Mouse (Mus musculus): ENCODE measurements around the gene Ick.
"Not testable (repeated sequence)": the region's sequence is repeated elsewhere in the genome, so short reads cannot be mapped to it uniquely, and the experiment has no call there.

The Ick gene

DNA sequence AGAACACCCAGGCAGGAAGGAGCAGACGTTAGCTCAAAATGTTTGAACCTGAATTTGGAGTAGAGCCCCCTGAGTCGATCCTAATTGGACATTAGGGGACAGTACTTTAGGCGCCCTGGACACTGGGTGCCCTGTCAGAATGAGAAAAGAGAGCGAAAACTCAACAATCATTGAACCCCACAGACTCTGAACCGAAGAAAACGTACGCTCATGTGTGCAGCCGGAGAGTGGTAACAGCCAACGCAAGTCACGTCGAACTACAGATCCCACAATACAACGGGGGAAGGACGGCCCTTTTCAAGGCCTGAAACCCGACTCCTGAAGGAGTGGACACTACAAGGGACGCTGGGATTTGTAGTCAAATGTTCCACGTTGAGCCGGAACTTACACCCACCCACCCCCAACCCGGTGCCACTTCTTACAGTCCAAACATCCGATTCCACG, at the start of gene Ick, which contains the start of gene Fbxo9:
TSS of gene Ick (plus strand) at position 397 of the 444 bp plus-strand sequence.
TSS of gene Fbxo9 (minus strand) at position 270 of the 444 bp plus-strand sequence.
- DNase-seq (ENCODE audit: low read depth, low spot score) = peak; percentile 93

DNA sequence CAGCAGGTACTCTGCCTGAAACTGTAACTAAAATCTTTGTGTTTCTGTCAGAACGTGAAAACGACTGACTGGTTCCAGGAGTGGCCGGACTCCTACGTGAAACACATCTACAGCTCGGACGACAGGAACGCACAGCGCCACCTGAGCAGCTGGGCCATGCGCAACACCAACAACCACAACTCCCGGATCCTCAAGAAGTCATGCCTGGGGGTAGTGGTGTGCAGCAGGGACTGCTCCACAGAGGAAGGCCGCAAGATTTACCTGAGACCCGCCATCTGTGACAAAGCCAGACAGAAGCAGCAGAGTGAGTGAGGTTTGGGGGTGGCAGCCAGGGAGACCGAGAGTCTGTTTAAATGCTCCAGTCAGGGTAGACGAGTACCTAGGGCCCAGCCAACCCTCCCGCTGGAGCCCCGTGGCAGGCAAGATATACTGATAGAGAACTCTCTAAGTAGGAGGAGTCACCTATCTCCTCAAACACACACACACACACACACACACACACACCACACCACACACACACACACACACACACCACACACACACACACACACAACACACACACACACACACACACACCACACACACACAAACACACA, 49.4 kb upstream of the Ick start:
- no peak for DNase-seq (ENCODE audit: low read depth, low spot score)

DNA sequence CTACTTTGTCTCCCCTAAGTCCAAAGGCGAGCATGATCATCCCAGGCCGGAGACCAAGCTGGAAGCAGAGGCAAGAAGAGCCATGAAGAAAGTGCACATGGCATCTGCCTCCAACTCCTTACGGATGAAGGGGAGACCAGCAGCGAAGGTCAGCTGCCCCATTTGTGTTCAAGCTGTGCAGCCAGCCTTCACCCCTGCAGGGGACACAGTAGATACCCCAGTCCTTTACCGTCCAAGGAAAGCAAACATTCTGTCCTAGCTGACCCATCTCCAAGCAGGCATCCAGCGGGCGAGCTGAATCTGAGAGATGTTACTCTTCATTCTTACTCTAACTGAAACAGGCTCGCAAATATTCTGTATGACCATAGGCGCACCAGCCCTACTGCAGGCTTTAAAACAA, 46.6 kb upstream of the Ick start:
- no peak for DNase-seq (ENCODE audit: low read depth, low spot score)

DNA sequence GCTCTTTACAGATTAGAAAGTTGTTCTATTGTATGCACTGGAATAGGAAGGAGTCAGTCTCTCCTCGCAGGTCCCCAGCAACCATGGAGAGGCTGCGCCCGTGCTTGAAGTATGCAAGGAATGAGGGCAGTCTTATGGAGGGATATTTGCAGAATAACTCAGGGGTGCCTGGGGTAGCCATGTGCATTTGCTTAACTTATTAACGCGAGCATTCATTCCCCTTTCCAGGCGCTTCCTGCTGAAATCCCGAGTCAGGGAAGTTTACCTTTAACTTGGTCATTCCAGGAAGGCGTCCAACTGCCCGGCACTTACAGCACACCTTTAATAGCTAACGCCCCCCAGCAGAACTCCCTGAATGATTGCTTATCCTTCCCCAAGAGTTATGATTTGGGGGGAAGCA, 44.9 kb upstream of the Ick start:
- DNase-seq (ENCODE audit: low read depth, low spot score) = no peak

DNA sequence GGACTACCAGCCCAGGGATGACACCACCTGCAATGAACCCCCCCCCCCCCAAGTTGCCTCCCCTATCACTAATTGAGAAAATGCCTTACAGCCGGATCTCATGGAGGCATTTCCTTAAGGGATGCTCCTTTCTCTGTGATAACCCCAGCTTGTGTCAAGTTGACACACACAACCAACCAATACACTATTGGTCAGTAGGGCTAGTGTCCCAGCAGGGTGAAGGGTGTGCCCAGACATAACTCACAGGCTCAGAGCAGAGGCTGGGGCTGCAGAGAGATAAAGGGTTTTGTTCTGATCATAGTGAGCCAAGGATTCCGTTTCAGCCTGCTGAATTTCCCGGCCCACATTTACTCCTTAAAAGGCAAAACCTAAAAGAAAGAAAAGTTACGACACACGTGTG, 38.5 kb upstream of the Ick start:
- no peak for DNase-seq (ENCODE audit: low read depth, low spot score)

DNA sequence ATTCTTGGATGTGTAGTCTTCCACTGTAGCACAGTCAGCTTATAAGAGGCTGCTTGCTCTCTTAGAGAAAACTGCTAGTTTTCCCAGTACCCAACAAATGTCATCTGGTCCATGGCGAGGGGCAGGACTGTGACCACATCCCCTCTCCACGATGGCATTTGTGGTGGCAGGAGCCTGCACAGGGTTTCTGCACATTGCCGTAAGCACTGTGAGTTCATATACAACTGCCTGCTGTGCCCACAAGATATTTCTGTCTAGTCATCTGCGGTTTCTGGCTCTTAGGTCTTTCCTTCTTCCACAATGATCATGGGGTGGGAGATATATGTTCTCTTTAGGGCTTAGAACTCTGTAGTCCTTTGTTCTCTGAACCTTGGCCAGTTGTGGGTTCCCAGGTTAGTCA, 37.4 kb upstream of the Ick start:
- no peak for DNase-seq (ENCODE audit: low read depth, low spot score)

DNA sequence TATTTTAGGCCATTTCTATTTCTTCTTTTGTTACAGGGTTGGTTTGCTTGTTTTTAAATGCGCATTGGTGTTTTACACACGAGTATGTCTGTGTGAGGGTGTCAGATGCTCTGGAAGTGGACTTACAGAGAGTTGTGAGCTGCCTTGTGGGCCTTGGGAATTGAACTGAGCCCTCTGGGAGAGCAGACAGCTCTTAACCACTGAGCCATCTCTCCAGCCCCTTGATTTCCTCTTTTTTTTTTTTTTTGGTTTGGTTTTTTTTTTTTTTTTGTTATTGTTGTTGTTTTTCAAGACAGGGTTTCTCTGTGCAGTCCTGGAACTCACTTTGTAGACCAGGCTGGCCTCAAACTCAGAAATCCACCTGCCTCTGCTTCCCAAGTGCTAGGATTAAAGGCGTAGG, 35.7 kb upstream of the Ick start:
- not testable (repeated sequence) for DNase-seq (ENCODE audit: low read depth, low spot score)

DNA sequence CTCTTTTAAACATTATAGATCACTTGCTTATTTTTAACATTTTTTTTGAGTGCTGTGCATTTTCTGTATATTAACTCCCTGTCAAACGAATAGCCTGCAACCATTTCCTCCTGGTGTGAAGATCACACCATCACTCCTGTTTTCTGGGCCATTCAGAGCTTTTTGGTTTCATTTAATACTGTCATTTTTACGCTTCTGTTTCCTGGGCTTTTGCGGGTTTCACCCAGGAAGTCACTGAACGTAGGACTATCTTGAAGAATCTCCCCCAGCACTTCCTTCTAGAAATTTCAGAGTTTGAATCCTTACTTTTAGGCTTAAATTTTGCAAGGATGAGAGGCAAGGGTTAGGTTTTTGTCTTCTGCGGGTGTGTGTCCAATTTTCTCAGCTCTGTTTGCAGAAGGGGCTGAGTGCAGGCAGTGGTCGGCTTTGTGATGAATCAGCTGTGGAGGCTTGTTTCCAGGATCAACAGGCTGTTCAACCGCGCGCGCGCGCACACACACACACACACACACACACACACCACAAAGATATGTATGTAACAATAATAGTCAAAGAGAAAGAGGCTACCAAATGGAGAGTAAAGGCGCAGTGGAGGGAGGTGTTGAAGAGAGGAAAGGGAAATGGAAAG, 35.2 kb upstream of the Ick start:
- DNase-seq (ENCODE audit: low read depth, low spot score) = no peak

DNA sequence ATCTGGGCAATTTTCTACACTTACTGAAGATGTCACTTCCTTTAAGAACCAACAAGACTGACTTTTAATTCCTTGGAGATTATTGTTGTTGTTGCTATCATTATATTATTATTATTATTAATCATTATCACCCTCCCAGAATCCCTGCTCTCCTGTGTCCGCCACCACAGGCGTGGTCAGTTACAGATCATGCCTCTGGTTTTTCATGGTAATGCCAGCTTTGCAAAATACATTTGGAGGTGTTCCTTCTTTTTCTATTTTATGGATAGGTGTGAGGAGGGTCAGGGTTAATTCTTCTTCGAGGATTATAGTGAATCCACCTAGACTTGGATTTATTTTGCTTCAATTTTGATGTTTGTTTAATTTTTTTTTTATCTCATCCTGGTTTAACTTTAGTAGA, 33.7 kb upstream of the Ick start:
- DNase-seq (ENCODE audit: low read depth, low spot score) = no peak

DNA sequence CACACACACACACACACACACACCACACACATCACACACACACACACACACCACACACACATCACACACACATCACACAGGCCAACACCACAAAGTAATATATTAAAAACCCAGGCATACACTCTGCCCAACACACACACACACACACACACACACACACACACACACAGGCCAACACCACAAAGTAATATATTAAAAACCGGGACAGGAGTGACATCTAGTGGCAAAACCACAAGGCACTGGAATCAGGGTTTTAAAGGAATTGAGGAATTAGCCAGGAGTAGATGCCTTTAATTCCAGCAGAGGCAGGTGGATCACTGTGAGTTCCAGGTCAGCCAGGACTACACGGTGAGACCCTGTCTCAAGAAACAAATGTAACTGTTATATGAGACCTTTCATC, 30.8 kb upstream of the Ick start:
- no peak for DNase-seq (ENCODE audit: low read depth, low spot score)

DNA sequence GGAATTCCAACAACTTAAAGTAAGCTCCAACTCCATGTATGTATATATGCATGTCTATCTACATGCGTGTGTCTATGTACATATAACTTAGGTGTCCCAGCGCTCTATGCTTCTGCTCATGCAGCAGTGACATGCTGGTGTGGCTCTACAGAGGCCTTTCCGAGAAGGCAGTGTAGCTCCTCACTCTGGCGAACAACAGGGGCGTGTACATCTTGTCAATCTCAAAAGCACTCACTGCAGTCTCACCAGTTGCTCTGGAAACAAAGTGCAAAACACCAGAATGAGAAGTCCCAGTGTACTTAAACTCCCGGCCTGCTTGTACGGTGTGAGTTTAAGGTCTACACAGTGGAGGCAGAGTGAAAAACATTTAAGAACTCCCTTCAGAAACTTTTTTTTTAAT, 27.2 kb upstream of the Ick start:
- no peak for DNase-seq (ENCODE audit: low read depth, low spot score)

DNA sequence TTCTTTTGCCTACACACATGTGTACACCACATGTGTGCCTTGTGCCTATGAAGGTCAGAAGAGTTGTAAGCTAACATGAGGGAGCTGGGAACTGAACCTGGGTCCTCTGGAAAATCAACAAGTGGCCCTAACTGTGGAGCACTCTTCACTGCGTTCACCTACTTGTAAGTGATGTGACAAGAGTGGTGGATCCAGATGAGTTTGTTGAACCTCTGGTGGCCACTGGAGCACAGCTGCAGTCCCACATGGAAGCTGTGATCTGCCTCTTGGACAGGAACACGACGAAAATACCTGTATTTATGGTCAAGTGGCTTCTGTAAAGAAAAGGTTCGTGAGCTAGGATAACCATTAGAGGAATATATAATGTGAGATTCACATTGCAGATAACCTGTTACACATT, 24.7 kb upstream of the Ick start:
- DNase-seq (ENCODE audit: low read depth, low spot score) = no peak

DNA sequence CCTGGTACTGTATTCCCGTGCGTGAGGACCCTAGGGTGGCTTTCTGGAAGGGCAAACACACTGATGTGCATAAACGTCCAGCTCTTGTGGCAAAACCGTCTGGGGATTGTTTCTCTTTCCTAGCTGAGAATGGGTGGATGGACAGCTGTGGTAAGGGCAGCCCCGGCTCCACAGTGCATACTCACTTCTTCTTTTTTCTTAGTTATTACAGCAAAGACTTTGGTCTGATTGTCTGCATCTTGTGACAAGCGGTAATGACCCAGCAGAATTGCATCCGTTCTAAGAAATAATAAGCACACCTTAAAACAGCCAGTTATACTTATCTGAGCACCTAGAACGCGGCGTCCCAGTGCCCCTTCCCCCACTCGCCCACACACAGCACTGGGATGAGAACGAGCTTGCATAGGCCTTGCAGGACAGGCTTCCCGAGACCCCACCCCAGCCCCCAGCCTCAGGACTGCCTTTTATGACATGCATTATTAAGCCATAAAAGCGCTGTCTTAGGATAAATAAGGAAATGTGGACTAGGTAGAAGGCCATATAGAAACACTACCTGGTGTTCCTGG, 23.2 kb upstream of the Ick start:
- DNase-seq (ENCODE audit: low read depth, low spot score) = no peak

DNA sequence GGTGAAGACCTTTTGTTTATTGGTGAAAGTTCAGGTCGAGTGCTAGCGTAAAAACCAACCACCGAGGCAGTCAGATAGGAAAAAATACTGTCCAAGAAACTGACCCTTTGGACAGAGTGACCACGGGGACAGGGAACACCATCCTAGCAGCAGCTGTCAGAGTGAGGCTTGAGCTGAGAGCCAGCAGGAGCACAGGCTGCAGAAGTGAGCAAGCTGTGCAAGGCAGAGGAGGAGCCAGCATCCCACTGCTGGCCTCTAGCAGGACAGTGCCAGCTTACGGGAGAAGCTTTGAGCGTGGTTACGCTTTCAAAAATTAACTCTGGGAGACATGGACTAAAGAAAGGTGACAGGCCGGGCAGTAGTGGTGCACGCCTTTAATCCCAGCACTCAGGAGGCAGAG, 21.2 kb upstream of the Ick start:
- no peak for DNase-seq (ENCODE audit: low read depth, low spot score)

DNA sequence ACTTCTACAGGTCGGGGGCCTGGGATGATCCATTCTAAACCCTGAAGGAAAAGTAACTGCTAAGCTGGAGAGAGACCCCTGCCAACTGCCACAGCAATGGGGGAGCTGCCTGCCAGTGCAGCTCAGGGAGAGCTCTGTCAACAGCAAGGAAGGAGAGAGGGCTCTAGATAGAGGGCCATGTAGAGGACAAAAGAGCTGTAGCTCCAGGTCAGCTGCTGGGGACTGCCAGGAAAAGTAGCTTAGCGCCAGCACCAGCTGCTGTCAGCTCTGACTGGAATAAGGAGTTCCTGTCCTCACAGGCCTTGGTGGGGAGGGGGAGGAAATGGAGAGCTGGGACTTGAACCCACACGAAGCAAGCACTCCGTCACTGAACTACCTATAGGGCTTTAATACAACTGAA, 20.5 kb upstream of the Ick start:
- DNase-seq (ENCODE audit: low read depth, low spot score) = no peak

DNA sequence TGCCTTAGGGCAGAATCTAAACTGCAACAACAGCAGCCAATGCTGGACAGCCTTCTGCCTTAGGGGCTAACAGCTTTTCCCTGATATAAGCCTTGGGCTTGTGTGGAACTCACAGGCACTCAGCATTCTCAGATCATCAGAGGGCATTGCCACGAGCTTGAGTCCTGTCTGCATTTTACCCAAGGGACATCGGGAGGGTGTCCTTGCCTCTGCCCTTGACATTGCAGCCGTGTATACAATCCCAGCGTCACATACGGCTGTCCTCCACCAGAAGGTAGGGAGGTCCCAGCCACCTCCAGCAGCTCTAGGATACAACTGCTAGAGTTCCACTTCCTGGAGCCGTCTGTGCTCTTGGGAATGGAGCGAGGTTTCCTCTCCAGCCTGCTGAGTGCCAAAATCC, 20.0 kb upstream of the Ick start:
- no peak for DNase-seq (ENCODE audit: low read depth, low spot score)

DNA sequence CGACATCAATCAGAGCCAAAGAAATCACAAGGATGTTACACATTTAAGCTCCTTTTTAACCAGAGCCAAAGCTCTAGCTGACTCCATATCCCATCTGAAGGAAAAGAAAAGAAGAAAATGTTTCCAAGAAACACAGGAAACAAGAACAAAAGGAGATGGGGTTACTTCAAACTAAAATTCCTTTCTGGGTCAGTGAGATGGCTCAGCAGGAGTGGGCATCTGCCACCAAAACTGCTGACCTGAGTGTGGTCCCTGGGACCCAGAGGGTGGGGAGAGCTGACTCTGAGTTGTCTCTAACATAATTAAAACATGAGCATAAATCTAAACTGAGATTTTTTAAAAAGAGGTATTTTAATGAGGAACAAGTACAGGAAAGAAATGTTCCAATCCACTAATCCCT, 19.1 kb upstream of the Ick start:
- no peak for DNase-seq (ENCODE audit: low read depth, low spot score)

DNA sequence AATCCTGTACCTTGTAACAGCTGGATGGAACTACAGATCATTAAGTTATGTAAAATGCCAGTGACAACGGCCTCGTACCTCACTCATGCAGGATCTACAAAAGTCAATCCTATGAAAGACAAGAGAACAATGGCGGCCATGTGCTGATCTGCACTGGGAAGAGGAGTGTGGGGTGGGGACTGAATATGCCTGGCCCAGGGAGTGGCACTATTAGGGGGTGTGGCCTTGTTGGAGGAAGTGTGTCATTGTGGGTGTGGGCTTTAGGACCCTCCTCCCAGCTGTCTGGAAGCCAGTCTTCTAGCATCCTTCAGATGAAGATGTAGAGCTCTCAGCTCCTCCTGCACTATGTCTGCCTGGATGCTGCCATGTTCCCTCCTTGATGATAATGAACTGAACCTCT, 18.4 kb upstream of the Ick start:
- DNase-seq (ENCODE audit: low read depth, low spot score) = no peak

DNA sequence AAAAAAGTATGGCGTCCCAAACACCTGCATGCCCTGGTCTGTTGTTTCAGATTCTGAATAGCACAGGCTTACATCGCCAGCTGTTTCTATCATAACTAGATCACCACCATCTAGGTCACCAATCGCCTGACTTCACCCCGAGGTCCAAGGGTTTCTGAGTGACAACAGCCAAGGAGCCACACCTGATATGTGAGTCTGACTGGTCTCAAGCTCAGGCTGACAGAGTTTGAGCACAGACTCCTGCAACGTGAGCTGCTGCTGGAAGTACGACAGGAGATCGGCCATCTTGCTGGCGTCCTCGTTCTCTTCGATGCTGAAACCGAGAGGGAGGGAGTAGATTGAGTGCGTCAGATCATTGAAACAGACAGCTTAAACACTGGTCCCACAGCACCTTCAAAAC, 13.3 kb upstream of the Ick start:
- no peak for DNase-seq (ENCODE audit: low read depth, low spot score)

DNA sequence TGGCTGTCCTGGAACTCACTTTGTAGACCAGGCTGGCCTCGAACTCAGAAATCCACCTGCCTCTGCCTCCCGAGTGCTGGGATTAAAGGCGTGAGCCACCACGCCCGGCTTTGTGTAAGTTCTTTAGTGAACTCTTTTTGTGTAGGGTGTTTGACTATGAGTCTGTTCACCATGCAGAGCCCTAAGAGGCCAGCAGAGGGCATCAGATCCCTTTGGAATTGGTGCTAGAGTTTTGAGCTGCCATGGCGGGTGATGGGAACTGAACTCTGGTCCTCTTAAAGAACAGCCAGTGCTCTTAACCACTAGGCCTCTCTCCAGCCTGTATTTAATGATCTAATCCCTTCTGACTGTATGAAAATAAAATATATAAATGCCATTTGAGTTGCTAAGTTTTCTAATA, 12.6 kb upstream of the Ick start:
- DNase-seq (ENCODE audit: low read depth, low spot score) = no peak

DNA sequence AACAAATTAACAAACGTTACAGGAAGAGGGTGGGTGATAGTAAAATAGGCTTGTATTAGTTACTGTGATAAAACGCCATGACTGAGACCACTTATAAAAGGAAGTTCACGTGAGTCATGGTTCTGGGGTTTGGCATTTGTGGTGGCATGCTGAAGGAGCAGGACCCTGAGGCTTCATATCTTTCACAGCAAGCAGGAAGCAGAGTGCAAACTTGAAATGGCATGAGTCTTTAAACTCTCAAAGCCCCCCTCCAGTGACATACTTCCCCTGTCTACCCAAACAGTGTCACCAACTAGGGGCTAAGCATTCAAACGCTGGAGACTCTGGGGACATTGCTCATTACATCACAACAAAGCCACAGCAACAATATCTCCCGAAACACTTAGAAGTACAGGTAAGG, 8.0 kb upstream of the Ick start:
- no peak for DNase-seq (ENCODE audit: low read depth, low spot score)

DNA sequence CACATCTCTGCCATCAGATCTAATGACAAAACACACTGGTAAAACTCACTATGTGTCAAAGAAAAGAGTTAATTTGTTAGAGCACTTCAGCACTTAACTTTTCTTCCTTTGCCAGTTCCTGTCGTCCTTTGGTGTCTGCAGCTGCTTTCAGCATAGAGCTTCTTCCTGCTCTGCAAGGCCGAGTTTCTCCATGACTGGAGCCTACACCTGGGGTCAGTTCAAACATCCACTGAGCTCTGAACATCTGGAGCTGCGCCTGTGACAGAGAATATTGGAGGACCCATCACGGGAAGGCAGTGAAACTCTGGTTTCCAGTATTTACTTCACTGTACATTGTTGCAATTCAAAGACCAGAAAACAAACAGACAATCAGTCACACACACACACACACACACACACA, 7.6 kb upstream of the Ick start:
- no peak for DNase-seq (ENCODE audit: low read depth, low spot score)

DNA sequence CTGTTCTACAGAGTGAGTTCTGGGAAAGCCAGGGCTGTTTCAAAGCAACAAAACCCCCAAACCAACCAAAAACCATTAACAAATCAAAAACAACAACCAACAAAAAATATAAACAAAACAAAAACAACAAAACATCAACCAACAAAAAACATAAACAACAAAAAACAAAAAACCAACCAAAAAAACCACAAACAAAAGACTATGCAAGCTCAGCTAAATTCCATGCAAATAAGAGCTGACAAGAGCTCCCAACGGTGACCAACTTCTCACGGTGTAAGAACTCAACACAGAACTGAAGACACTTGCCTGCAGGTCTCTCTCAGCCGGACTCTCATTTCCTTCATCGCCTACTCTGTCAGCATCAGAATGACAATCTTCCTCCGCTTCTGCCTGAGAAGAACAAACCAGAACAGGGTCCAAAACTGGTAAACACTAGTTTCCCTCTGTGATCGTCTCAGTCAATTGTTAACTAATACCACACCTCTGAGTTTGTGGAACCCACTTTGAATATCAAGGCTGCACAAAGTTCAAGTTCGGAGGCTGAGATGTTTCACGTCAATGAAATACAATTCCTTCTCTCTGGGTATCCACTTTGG, 4.9 kb upstream of the Ick start:
- no peak for DNase-seq (ENCODE audit: low read depth, low spot score)

Data from retina, adult 2 months (tissue).